Mouse (Mus musculus) embryonic fibroblast, embryonic 13.5 days (primary cell): Measurements from ENCODE around the gene Hnrnpc. TPM values are rescaled to one million over a fixed set of nuclear protein-coding genes. Genes with fewer than 3 reads are reported as not detected.
"Not testable (repeated sequence)": the region's sequence is repeated elsewhere in the genome, so short reads cannot be mapped to it uniquely, and the experiment has no call there.

Experiments
- H3K27ac ChIP-seq: 2 replicates; pipeline ENCODE4 v1.5.1; 2012; ENCODE audit warnings: low read length, control low read depth, inconsistent platforms; ENCODE audit not compliant: insufficient read depth
- H3K4me1 ChIP-seq: 2 replicates; pipeline ENCODE4 v1.6.1; 2011; ENCODE audit warnings: low read length; ENCODE audit not compliant: control insufficient read depth, insufficient read depth
- H3K4me3 ChIP-seq: 2 replicates; pipeline ENCODE4 v1.5.1; 2011; ENCODE audit warnings: mild to moderate bottlenecking, control low read depth, low read length; ENCODE audit not compliant: insufficient read depth
- CTCF ChIP-seq: IDR thresholded peaks from 2 replicates; pipeline ENCODE4 v1.5.1; 2011; ENCODE audit warnings: mild to moderate bottlenecking, control low read depth, low read length, moderate library complexity, borderline replicate concordance; ENCODE audit not compliant: insufficient read depth
- POLR2A ChIP-seq: IDR thresholded peaks from 2 replicates; pipeline ENCODE4 v1.6.1; 2011; ENCODE audit warnings: low read depth, mild to moderate bottlenecking, control low read depth, low read length, moderate library complexity
- polyA plus RNA-seq: library from polyadenylated mRNA; stranded (reverse); fragments of >200 nt; gene quantifications from 2 replicates; pipeline ENCODE4 v1.2.4, GENCODE M21; 2011; ENCODE audit warnings: low read depth; ENCODE audit not compliant: missing spikeins, insufficient read length

Hnrnpc gene
- polyA plus RNA-seq, 1 experiment, result 479 TPM

GRCm38 (mm10) chr14:52103474-52103855 is 363 bp downstream of the Hnrnpc start:
- H3K27ac ChIP-seq, result peak overlapping the region; percentile 53
- no peak for TF ChIP-seq POLR2A
- TF ChIP-seq CTCF, result no peak
- H3K4me3 ChIP-seq, result peak overlapping the region; percentile 84
- 0 out of 2 replicates have a peak, but pooled peaks cover 7% of the 10 kb centered on the region for H3K4me1 ChIP-seq

- H3K4me3 ChIP-seq, result peak overlapping the region; percentile 84
- H3K27ac ChIP-seq, result no peak overlapping the region
- 0 out of 2 replicates have a peak, but pooled peaks cover 5% of the 10 kb centered on the region for H3K4me1 ChIP-seq
- TF ChIP-seq POLR2A (no peak), CTCF (no peak)
Observed at GRCm38 (mm10) chr14:52101285-52102157, 2.3 kb downstream of the Hnrnpc start.

GRCm38 (mm10) chr14:52100170-52100960 is 3.5 kb downstream of the Hnrnpc start:
- Histone ChIP-seq H3K27ac (no peak overlapping the region), H3K4me3 (no peak overlapping the region), H3K4me1 (0 out of 2 replicates have a peak, but pooled peaks cover 2% of the 10 kb centered on the region)
- no peak for TF ChIP-seq POLR2A
- TF ChIP-seq CTCF, result no peak

- Histone ChIP-seq H3K4me3 (no peak overlapping the region), H3K4me1 (0 out of 2 replicates have a peak, but pooled peaks cover 2% of the 10 kb centered on the region), H3K27ac (no peak overlapping the region)
- no peak for TF ChIP-seq CTCF
Observed at GRCm38 (mm10) chr14:52099563-52099962, 4.3 kb downstream of the Hnrnpc start.

- H3K4me1 ChIP-seq, H3K27ac ChIP-seq, H3K4me3 ChIP-seq: not testable (repeated sequence)
Observed at GRCm38 (mm10) chr14:52098387-52098786, 5.4 kb downstream of the Hnrnpc start.

GRCm38 (mm10) chr14:52097191-52097590 is 6.6 kb downstream of the Hnrnpc start:
- not testable (repeated sequence) for H3K4me3 ChIP-seq, H3K27ac ChIP-seq, H3K4me1 ChIP-seq

GRCm38 (mm10) chr14:52094533-52094932 is 9.3 kb downstream of the Hnrnpc start:
- Histone ChIP-seq H3K27ac (no peak overlapping the region), H3K4me3 (no peak overlapping the region), H3K4me1 (0 out of 2 replicates have a peak, but pooled peaks cover under 1% of the 10 kb centered on the region)
- TF ChIP-seq POLR2A (no peak), CTCF (no peak)

GRCm38 (mm10) chr14:52083083-52083482 is 20.7 kb downstream of the Hnrnpc start:
- no peak for TF ChIP-seq CTCF
- TF ChIP-seq POLR2A, result no peak
- no peaks in the 10 kb centered on the region for H3K4me1 ChIP-seq
- no peak overlapping the region for H3K4me3 ChIP-seq
- H3K27ac ChIP-seq, result no peak overlapping the region

- Histone ChIP-seq H3K4me3 (no peak overlapping the region), H3K4me1 (no peaks in the 10 kb centered on the region), H3K27ac (no peak overlapping the region)
- no peak for TF ChIP-seq CTCF
- no peak for TF ChIP-seq POLR2A
Observed at GRCm38 (mm10) chr14:52071599-52072137, 32.2 kb downstream of the Hnrnpc start.

GRCm38 (mm10) chr14:52066135-52066534 is 37.7 kb downstream of the Hnrnpc start:
- Histone ChIP-seq H3K4me1 (no peaks in the 10 kb centered on the region), H3K4me3 (no peak overlapping the region), H3K27ac (no peak overlapping the region)
- TF ChIP-seq CTCF (no peak), POLR2A (no peak)
